Mouse (Mus musculus): ENCODE measurements at regions not wholly inside any gene's neighbourhood (a gene's known extent, or its start where the extent isn't known, plus 50 kb on each side); places are given as distances from the start of the nearest gene placed in this dataset.

DNA sequence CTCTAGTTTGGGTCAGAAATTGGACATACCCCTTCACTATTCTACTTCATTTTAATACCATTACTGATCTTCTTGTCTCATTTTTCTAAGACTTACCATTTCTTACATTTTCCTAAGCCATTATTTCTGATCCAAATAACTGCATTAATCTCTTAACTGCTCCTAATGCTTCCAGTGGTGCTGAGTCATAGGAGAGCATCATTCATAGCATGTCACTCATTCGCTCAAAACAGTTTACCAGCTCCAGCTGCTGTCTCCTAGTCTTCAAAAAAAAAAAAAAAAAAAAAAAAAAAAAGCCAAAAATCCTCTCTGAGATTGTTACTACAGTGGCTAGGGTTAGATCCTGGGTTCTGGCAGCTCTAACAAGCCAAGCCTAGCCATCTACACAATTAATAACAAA lies 162.0 kb upstream of the Atp1b1 start:
- Histone ChIP-seq H3K27ac (no peak overlapping the region), H3K36me3 (no peaks in the 10 kb centered on the region), H3K9ac (no peak overlapping the region), H3K27me3 (replicated peaks) (no peaks in the 10 kb centered on the region), H3K4me1 (no peaks in the 10 kb centered on the region), H3K4me2 (replicated peaks) (no peak overlapping the region), H3K9me3 (no peaks in the 10 kb centered on the region), H3K4me3 (no peak overlapping the region)
- ATAC-seq (ENCODE audit: low FRiP score, low read depth), result no peak
- WGBS, result 91% methylated on average over 1 of the region's 1 CpGs

DNA sequence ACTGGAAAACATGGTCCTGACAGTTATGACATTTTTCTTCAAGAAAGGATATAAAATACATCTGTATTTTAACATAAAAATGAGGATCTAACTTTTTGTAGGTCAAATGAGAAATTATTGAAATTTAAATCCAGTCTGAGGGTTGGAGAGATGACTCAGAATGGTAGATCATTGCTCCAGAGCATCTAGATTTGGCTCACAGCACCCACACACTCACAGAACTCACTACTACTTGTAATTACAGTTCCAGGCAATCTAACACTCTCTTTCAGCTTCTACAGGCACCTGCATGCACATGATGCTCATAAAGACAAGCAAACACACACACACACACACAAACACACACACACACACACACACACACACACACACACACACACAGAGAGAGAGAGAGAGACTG lies 159.7 kb upstream of the Atp1b1 start:
- Histone ChIP-seq H3K27me3 (replicated peaks) (no peaks in the 10 kb centered on the region), H3K9me3 (no peaks in the 10 kb centered on the region), H3K4me2 (replicated peaks) (no peak overlapping the region), H3K9ac (no peak overlapping the region), H3K4me3 (no peak overlapping the region), H3K36me3 (no peaks in the 10 kb centered on the region), H3K27ac (no peak overlapping the region), H3K4me1 (no peaks in the 10 kb centered on the region)
- no peak for ATAC-seq (ENCODE audit: low FRiP score, low read depth)

DNA sequence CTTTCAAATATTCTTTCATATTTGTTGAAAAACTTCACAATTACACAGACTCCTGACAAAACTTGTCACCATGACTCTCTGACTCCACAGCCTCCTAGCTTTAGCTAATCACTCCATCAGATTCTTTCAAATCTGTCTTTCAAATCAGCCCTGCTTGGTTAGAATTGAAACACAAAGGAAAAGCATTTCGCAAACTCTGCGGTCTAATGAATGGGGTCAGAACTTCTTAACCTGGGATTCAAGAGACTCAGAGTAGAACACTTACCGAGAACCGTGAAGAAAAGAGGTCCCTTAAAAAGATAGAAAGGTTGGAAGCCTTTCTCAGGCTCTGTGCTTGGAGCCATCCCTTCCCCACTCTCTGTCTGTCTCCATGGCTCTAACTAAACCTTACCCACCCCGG lies 148.9 kb upstream of the Atp1b1 start:
- no peaks in the 10 kb centered on the region for H3K36me3 ChIP-seq
- no peak overlapping the region for H3K4me3 ChIP-seq
- H3K27me3 ChIP-seq (replicated peaks), result no peaks in the 10 kb centered on the region
- no peak overlapping the region for H3K4me2 ChIP-seq (replicated peaks)
- WGBS, result 83% methylated on average over 5 of the region's 5 CpGs
- H3K27ac ChIP-seq, result no peak overlapping the region
- ATAC-seq (ENCODE audit: low FRiP score, low read depth), result no peak
- H3K4me1 ChIP-seq, result no peaks in the 10 kb centered on the region
- no peak overlapping the region for H3K9ac ChIP-seq
- H3K9me3 ChIP-seq, result no peaks in the 10 kb centered on the region

DNA sequence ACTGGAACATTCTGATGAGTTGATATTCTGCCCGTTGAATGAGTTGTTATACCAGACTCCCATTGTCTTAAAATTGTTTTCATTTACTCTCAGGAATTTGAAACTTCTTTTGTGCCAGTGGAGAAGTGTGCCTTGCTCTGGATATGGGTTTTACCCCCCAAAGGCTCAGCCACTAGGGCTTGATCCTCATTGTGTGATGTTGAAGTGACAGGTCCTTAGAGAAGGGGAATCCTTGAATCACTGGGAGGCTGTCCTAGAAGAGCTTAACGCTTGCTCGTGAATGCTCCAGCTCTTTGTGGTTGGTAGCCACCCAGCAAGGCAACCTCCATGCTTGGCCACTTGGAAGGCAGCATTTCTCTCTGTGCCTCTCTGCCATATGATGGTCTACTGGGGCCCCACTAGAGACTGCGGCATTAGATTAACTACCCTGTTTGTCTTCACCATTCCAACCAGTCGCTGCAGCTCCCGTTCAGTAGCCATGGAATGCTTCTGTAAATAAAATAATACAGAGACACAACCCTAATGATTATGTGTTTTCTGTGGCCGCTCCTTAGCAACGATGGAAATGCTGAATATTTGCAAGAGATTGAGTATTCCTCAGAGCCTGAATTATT lies 148.1 kb upstream of the Atp1b1 start:
- Histone ChIP-seq H3K4me3 (no peak overlapping the region), H3K27me3 (replicated peaks) (no peaks in the 10 kb centered on the region), H3K27ac (no peak overlapping the region), H3K9ac (no peak overlapping the region), H3K36me3 (no peaks in the 10 kb centered on the region), H3K9me3 (no peaks in the 10 kb centered on the region), H3K4me2 (replicated peaks) (no peak overlapping the region), H3K4me1 (no peaks in the 10 kb centered on the region)
- ATAC-seq (ENCODE audit: low FRiP score, low read depth), result no peak
- 81% methylated on average over 8 of the region's 8 CpGs for WGBS

DNA sequence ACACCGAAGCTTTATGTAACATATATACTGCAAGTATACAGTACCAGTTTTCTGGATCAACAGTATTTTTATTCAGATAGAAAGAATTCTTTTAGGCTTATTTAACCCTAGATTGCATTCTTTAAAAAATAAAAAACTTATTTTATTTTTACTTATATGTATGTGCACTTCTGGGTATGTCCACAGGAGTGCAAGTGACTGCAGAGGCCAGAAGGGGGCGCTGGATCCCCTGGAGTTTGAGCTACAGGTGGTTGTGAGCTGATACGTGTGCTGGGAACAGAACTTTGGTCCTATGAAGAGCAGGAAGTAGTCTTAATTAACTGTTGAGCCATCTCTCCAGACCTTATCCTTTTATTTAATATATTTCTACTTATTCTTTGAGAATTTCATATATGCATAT lies 145.3 kb upstream of the Atp1b1 start:
- no peaks in the 10 kb centered on the region for H3K27me3 ChIP-seq (replicated peaks)
- WGBS, result 76% methylated on average over 3 of the region's 3 CpGs
- ATAC-seq (ENCODE audit: low FRiP score, low read depth), result no peak

DNA sequence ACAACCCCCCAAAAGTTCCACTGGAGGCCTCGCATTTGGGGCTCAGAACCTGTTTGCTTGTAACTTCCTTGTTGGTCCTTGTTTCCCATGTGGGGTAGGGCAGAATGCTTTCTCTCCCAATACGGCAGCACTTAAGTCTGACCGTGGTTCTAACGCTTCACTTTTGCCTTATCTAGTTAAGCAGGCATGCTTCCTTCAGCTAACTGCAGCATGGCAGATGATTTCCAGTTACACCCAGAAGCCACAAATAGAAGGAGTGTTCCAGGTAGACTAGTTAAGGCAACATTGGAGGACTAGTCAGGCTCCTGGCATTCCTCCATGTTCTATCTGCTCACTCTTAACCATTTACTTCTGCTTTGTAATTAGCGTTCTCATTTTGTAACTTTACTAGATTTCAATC lies 144.4 kb upstream of the Atp1b1 start:
- Histone ChIP-seq H3K4me2 (replicated peaks) (no peak overlapping the region), H3K9me3 (no peaks in the 10 kb centered on the region), H3K4me3 (no peak overlapping the region), H3K9ac (no peak overlapping the region), H3K4me1 (no peaks in the 10 kb centered on the region), H3K27me3 (replicated peaks) (no peaks in the 10 kb centered on the region), H3K36me3 (no peaks in the 10 kb centered on the region), H3K27ac (no peak overlapping the region)
- 96% methylated on average over 5 of the region's 5 CpGs for WGBS
- ATAC-seq (ENCODE audit: low FRiP score, low read depth), result no peak

More for the DNA sequence above, 145.3 kb upstream of the Atp1b1 start:
- Histone ChIP-seq H3K9me3 (no peaks in the 10 kb centered on the region), H3K4me1 (no peaks in the 10 kb centered on the region), H3K27ac (no peak overlapping the region), H3K9ac (no peak overlapping the region), H3K4me2 (replicated peaks) (no peak overlapping the region), H3K4me3 (no peak overlapping the region), H3K36me3 (no peaks in the 10 kb centered on the region)

DNA sequence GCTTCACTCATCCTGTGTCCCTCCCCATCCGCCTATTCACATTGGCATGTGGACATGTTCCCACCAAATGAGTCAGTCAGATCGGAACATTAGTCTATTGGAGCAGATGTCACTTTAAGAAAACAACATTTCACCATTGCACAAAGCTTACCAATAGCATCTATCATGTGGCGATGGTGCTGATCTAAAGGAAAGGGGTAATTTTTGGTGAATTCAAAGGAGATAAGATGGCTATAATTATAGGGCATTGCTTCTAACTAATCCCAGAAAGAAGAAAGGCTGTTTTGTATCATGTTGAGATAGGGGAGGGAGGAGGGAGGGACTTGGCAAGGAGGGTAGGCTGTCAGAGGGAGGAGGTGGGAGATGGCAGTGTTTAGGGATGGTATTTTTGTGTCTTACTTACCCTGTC lies 132.1 kb upstream of the Atp1b1 start:
- ATAC-seq (ENCODE audit: low FRiP score, low read depth), result no peak
- Histone ChIP-seq H3K9me3 (no peaks in the 10 kb centered on the region), H3K36me3 (no peaks in the 10 kb centered on the region), H3K27ac (no peak overlapping the region), H3K4me1 (no peaks in the 10 kb centered on the region), H3K4me3 (no peak overlapping the region), H3K4me2 (replicated peaks) (no peak overlapping the region), H3K27me3 (replicated peaks) (no peaks in the 10 kb centered on the region), H3K9ac (no peak overlapping the region)
- 93% methylated on average over 3 of the region's 3 CpGs for WGBS

DNA sequence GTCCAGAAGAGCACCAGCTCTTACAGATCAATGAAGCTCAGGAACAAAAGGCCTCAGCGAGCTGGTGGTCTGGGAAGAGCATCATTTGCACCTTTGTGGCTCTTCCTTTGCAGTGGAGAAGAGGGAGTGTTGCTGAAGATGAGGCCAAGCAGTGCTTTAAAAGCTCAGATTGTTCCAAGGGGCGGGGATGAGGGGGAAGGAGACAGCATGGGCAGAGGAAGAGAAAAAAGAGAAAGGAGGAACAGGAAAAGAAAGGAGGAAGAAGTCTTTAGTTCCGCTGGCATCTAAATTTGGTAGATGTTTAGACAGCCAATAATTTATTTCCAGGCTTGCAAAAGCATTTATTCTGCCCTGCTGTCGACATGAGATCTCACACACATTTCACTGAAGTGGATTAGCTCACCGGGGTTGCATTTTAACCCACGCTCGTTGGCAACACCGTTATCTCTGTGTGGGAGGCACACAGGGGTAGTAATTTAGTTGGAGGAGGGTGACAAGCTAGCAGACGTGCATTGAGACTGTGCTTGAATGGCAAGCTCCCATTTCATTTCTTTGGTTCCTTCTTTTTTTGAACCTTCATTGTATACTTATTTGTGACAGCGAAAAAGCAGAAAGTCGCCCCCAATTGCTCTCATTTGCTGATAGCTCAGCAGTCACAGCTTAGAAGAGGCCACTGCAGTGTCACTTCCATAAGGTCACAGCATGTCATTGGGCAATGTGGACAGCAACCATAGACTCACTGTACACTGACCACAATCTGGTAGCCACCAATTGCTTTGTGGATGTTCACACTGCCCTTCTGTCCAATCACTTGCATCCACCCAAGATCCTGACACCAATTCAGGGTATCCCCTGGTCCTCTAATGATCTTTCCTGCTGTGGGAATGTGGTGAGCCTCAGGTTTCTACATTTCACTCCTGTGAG lies 128.2 kb upstream of the Atp1b1 start:
- Histone ChIP-seq H3K36me3 (no peaks in the 10 kb centered on the region), H3K9ac (no peak overlapping the region), H3K4me2 (replicated peaks) (no peak overlapping the region), H3K27me3 (replicated peaks) (no peaks in the 10 kb centered on the region), H3K4me3 (no peak overlapping the region), H3K27ac (no peak overlapping the region), H3K9me3 (no peaks in the 10 kb centered on the region), H3K4me1 (no peaks in the 10 kb centered on the region)
- 51% methylated on average over 11 of the region's 11 CpGs for WGBS
- no peak for ATAC-seq (ENCODE audit: low FRiP score, low read depth)

DNA sequence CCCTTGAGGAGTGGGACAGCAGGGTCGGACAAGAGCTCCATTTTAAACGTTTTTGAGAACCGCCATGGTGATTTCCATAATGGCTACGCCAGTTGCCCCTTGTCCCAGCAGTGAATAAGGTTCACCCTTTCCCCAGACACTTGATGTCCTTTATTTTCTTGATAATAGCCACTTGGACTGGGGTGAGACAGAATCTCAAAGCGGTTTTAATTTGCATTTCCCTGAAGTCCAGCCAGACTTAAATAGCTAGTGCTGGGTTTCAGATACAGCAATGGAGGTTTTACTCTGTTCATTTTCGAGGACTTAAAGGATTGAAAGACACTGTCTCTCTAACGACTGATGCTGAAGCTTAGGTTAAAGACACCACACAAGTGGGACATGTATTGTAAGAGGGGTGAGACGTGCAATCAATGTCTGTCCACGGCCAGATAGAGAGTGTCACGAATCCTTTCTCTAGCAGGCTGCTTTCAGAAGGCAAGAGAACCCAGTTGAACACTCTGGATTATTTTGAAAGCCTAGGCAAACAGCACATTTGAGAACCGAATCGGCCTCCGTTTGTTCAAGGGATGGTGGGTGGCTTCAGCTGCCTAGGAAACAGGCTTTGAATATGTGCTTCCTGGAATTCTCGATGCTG lies 118.8 kb upstream of the Atp1b1 start:
- no peaks in the 10 kb centered on the region for H3K36me3 ChIP-seq
- WGBS, result 37% methylated on average over 14 of the region's 14 CpGs
- H3K9me3 ChIP-seq, result no peaks in the 10 kb centered on the region
- no peak overlapping the region for H3K27ac ChIP-seq
- ATAC-seq (ENCODE audit: low FRiP score, low read depth), result peak; percentile 31; the same call in 1 of the 2 replicates
- H3K9ac ChIP-seq, result no peak overlapping the region
- no peak overlapping the region for H3K4me3 ChIP-seq
- peak overlapping the region; percentile 26 for H3K4me2 ChIP-seq (replicated peaks)
- H3K4me1 ChIP-seq, result 0 out of 2 replicates have a peak, but pooled peaks cover 6% of the 10 kb centered on the region
- no peaks in the 10 kb centered on the region for H3K27me3 ChIP-seq (replicated peaks)

DNA sequence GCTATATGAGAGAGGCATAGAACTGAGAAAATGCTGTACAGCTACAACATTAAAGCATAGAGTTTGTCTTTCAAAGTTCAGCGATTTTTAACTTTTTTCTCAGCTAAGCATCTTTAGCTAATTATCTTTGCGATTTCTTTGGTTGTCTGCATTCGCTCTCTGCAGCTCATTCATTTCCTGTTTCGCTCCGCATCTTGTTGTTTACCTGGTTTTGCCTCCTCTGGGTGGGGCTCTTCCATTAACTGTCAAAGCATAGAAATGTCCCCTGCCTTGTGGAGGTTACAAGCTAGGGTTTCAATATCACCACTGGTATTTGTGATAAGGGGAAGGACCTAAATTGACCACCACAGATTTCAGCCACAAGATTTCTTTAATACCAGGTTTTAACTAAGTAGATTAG lies 115.5 kb upstream of the Atp1b1 start:
- Histone ChIP-seq H3K27ac (no peak overlapping the region), H3K4me1 (0 out of 2 replicates have a peak, but pooled peaks cover 6% of the 10 kb centered on the region), H3K9ac (no peak overlapping the region), H3K36me3 (no peaks in the 10 kb centered on the region), H3K27me3 (replicated peaks) (no peaks in the 10 kb centered on the region), H3K4me3 (no peak overlapping the region), H3K4me2 (replicated peaks) (no peak overlapping the region), H3K9me3 (no peaks in the 10 kb centered on the region)
- ATAC-seq (ENCODE audit: low FRiP score, low read depth), result no peak
- WGBS, result 84% methylated on average over 5 of the region's 5 CpGs

DNA sequence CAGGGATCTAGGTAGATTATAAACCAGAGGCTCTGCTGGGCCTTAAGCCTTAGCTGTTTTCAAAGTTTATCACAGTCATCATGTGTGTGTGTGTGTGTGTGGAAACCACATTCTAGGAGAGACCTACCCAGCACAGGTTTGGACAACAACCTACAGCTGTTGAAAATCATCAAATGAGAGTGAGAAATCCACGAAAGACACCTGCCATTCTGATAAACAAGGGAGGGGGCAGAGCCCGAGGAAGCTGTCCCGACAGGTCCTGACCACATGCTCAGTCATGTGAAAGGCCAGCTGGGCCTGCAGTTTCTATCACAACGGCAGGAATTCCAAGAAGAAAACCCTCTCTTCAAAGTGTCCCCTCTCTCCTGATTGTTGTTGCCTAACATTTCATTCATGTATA lies 114.0 kb upstream of the Atp1b1 start:
- Histone ChIP-seq H3K4me1 (0 out of 2 replicates have a peak, but pooled peaks cover 4% of the 10 kb centered on the region), H3K36me3 (no peaks in the 10 kb centered on the region), H3K27me3 (replicated peaks) (no peaks in the 10 kb centered on the region), H3K9me3 (no peaks in the 10 kb centered on the region), H3K9ac (no peak overlapping the region), H3K4me2 (replicated peaks) (no peak overlapping the region), H3K4me3 (no peak overlapping the region), H3K27ac (no peak overlapping the region)
- WGBS, result 62% methylated on average over 4 of the region's 4 CpGs
- ATAC-seq (ENCODE audit: low FRiP score, low read depth), result no peak

DNA sequence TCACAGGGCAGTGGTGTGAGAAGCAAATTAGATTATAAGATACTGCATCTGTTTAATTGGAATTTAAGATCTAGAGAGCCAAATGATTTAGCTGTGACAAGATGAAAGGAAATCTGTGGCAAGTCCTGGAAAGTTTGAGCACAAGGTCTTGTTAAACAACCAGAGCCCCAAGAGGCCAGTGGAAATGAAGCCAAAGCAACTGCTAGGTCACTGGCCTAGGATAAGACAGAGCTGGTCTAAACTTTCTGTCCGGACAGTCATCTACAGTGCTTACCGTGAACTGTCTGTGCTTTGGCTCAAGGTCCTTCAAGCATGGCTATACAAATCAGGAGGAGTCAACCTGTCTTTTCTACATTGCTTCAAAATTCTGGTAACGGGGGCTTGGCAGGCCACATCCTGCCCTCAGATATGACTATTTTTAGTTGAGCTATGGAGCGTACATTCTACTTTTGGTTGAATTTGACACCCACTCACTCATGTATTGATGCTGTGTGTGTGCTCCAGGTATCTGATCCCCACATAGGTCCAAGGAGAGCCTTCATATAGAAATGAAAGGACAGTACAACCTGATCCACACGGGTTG lies 113.4 kb upstream of the Atp1b1 start:
- Histone ChIP-seq H3K4me1 (no peaks in the 10 kb centered on the region), H3K9ac (no peak overlapping the region), H3K27ac (no peak overlapping the region), H3K27me3 (replicated peaks) (no peaks in the 10 kb centered on the region), H3K9me3 (no peaks in the 10 kb centered on the region), H3K4me3 (no peak overlapping the region), H3K36me3 (no peaks in the 10 kb centered on the region), H3K4me2 (replicated peaks) (no peak overlapping the region)
- ATAC-seq (ENCODE audit: low FRiP score, low read depth), result no peak
- WGBS, result 94% methylated on average over 5 of the region's 5 CpGs

All from neural tube, embryonic 12.5 days (tissue).